Mouse (Mus musculus) CH12F3 (cell line): ENCODE data around the gene Srsf4.

Experiments
- in situ Hi-C: fragments of 300-500 bp; cut with MboI; formaldehyde crosslinking; loops from 2 replicates; pipeline ENCODE4 v1.14.3; 2020; ENCODE audit warnings: low sequenced_read_pairs

The Srsf4 gene

DNA sequence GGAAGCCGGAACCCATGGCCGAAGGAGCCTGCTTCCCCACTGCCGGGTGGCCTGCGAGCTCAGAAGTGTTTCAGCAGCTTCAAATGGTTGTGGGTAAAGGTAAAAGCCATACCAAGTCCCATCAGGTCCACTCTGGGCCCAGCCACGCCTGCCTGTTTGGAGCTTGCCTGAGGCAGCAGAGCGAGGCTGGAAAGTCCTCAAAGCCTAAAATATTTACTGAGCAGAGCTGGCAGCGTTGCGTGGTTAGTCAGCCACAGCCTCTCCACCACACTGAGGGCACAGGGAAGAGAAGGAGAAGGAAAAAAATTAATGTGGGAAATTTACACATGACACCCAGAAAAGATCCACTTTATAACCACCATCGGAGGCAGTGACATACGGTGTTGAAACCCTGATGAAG lies 40.1 kb downstream of the Srsf4 start:
- in situ Hi-C loops, result no loop called here

DNA sequence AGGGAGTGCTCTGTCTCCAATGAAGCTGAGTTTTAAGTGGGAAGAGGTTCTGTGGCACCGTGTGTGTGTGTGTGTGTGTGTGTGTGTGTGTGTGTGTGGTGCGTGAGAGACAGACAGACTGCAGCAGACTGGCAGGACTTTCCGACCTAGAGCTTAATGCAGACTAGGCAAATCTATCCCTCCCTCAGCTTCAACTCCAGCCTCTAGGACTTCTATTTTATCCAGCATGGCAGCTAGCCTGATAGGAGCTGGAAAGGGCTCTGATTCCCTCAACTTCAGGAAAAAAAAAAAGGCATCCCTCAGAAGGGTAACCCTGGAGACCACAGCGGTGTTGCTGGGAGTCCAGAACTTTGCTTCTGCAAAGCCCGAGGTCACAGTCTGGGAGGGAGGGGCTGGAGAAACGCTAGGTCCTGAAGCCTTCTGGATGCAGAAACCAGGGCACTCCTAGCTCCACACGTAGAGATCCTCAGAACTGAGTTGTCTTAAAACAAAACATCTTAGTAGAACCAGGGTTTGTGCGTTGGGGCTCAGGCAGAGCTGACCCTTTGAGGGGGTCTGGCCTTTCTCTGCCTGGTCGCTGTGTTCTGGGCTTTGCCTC lies 40.7 kb downstream of the Srsf4 start:
- in situ Hi-C loops, result no loop called here

DNA sequence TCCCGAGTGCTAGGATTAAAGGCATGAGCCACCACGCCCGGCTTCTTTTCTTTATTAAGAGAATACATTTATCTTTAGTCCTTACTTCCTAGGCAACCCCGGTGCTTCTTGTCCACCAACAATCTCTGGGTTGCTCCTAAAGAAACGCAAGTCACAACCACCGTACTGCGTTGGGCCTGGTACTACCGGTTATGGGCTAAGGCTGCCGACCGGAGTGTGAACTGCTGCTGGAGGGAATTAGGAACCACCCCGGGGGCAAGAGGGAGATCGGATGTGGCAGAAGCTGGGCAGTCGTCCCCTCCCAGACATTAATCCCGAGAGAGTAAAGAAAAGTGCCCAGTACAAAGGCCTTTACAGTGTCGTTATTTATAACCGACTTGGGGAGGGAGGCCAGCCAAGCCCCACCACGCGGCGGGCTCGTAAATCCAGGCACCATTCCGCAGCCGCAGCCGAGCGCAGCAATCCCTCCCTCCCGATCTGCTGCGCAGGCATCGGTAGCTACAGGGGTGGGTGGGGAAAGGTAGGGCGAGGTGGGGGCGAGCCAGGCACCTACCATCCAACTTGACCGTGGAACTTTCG lies 41.6 kb downstream of the Srsf4 start:
- in situ Hi-C loops, result no loop called here

DNA sequence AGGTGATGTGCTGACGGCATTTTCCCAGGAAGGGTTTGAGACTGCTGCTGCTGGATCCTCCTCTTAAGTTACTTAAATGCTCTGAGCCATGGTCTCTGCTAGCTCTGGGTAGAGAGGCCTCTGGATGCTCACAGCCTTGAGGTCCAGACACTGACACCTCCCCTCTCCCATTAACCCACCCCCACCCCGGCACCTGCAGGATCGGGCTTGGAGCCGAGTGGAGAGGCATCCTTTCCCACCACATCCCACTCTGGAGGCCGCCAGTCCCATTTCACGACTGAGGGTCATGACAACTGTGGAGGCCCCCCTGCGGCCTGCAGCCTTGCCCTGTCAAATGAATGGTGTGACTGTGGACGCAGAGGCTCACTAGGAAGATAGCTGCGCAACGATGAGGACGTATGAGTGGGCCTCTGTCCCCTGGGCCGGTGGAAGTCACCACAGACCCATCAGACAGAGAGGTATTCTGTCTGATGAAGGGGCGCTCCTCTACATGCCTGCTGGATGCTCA lies 42.5 kb downstream of the Srsf4 start:
- in situ Hi-C loops, result no loop called here

DNA sequence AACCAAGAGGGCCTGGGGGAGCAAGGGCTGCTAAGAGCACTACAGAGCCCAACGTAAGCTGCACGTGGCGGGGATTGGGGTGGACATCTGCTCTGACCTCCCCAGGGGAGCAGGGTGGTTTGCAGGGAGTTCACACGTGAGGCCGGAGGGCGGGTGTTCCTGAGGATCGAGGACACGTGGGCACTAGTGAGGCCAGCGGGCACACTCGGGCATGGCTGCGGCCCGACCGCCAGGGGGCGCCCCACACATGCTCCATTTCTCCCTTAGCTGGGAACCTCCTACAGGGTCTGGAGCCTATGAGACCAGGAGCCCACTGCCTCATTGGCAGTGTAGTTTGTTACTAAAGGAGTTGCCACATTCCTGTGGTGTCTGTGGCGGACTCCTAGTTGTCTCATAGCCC lies 43.0 kb downstream of the Srsf4 start:
- in situ Hi-C loops, result no loop called here

DNA sequence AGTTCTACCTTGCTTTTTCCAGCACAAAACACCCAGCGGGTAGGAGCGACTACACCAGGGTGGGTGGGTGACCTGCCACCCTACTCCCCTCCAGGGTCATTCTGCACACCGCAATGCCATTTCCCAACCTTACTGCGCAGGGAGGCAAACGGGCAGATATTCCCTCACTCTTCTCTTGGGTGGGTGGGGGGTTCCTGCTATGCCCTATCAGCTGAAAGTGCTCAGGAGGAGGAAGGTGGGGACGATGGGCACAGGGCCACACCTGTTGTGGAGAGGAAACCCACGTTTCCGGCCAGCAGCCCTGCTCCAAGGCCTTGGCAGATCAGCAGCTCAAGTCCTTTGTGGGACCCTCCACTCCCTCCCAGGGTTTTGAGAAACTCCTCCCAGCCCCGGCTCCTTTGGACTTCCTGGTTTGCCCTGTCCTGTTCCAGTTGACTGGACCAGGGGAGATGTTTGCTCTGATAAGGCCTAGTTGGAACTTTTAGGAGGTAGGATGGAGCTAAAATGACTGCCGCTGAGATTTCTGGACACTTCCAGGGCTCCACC lies 43.7 kb downstream of the Srsf4 start:
- in situ Hi-C loops, result no loop called here

DNA sequence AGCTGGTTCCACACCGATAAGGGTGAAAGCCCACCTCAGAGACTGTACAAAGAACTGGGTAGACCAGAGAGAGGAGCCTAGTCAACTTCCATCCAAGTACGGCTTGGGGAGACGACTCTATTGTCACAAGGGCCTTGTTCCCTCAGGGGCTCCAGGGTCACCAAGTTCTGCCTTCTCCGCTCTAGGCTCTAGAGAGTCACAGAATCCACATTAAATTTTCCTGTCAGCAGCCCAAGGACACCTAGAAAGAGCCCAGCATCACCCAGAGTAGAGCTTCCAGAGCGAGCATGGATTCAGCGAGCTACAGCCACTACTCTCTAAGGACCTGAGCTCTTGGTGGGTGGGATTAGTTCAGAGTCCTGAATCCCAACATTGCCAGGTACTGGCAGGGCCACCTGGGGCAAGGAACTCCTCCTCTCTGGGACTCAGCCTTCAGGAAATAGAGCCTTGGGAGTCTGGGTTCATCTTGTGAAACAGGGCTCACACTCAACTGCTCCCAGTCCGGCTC lies 44.7 kb downstream of the Srsf4 start:
- in situ Hi-C loops, result no loop called here

DNA sequence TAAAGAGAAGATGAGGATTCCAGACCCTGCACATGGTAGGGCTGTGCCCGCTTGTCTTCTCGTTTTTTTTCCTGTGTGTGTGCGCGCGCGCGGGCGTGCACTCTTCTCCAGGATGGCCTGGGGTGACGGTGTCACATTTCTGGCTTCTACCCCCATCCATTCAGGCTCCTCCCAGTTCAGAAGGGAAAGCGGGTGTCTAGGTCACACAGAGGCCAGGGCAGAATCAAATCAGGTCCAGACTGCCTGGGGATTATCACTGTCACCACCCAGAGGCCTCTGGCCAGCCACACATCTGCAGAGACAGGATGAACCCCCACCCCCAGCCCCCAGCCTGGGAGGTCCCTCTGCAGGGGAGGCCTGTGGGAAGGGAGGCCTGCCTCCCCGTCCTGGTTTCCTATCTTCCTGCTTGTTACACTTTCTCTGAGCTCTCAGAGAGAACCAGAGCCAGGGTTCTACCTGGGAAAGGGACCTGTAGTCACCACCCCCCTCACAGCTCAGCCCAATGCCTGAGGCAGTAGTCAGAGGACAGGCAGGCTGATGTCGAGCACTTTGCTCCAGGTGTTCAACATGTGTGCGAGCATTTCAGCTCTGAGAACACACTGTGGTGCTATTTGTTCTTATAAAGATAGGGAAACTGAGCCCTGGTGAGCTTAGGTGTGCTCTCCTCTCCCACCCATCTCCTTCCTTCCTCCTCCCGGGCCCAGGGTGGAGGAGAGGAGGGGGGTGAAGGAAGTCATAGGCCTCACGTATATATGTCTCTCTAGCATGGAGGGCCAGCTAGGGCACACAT lies 45.5 kb downstream of the Srsf4 start:
- in situ Hi-C loops, result no loop called here

DNA sequence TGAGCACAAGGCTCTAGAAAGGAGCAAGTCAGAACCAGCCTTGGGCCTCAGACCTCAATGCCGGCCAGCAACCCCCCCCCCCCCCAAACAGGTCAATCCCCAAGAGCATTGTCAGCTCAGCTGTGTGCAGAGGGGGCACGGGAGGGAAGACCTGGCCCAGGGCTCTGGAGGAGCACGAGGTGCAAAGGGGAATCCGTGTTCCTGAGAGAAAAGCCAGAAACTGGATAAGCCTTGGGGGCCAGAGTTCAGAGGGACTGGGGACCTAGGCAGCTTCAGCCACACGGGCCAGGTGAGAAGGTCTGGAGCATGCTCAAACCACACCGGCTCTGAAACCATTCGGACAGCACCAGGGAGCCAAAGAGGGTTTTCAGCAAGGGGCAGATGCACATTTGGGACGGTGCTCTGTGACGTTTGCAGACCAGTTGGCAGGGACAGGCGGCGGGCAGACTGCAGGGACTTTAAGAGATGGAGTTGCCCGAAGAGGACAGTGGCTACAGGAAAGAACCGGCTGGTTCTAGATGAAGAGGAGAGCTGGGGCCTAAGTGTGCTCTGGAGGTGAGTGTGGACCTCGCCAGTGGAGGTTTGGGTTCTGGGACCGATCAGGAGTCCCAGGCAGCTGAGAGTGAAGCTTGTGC lies 46.2 kb downstream of the Srsf4 start:
- in situ Hi-C loops, result no loop called here

DNA sequence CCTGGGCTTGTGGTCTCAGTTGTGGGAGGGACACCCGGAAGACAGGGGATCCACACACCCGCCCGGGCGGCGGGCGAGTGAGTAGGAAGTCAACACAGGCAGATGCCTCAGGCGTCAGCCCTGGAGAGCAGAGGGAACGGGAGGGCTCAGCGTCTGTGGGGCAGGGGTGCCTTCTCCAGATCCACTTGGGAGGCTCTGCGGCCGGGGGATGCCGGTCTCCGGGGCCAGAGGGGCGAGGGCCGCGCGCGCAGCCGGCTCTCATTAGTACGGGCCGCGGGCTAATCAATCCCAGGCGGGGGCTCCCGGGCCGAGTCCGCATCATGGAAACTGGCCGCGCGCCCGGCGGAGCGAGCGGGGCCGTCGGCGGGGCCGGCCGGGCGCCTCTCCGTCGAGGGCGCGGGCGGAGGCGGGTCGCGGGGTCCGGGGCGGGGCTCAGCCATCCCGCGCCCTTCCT lies 46.8 kb downstream of the Srsf4 start:
- in situ Hi-C loops, result no loop called here

DNA sequence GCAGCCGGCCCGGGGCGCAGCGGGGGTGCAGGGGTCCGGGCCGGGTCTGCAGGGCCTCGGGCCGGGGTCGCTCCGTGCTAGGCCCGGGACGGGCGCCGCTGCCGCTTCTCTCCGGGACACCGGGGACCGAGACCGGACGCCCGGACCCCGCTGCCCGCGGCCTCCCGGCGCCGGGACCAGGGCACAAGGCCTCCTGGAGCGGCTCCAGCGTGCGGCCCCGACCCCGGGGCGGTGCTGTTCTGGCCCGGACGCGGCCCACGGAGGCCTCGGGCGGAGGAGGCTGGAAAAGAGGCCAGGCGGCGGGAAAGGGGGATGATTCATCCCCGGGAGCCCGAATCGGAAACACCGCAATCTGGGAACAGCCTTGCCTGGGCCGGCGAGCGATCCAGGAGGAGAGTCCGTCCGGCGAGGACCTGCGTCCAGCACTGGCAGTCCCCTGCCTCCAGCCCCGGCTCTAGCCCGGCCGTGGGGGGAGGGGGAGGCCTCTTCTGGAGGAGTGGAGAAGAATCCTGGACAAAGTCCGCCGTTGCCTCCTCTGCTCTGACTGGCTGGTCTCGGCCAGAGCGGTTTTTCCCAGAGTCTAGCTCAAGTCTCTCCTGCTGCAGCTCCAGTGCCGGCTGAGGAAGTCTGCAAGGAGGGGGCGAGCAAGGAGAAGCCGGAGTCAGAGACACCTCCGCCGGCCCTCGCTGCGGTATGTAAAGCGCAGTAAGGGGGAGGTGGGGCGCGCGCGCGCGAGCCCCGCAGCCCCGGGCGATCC lies 47.4 kb downstream of the Srsf4 start:
- in situ Hi-C loops, result no loop called here

DNA sequence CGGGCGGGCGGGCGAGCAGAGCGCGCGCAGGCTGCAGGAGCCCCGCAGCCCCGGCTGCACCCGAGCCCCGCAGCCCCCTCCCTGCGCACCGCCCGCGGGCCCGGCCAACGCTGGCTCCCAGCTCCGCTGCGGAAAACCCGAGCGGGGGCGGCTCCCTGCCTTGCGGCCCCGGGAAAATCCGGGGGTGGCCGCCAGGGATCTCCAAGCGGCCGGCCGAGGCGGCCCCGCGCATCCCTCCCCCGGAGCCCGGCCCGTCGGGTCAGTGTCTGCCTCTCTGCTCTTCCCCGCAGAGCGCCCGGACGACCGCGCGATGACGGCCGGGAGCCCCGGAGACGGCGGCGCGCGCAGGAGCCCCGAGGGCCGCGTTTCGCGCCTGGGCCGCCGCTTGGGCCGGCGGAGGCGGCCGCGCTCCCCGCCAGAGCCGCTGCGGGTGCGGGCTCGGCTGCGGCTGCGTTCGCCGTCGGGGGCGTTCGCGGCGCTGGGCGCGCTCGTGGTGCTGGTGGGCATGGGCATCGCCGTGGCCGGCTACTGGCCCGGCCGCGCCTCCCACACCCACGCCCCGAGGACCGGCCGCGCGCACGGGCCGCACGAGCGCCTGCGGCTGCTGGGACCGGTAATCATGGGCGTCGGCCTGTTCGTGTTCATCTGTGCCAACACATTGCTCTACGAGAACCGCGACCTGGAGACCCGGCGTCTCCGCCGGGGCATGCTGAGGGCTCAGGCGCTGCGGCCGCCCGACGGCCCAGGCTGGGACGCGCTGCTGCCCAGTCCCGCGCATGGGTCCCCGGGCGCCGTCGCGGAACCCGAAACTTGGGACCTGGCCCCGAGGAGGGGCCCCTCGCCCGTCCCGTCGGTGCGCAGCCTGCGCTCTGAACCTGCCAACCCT lies 48.3 kb downstream of the Srsf4 start, which contains the start of gene Tmem200b:
Tmem200b (plus strand) TSS at position 311 of the 886 bp plus-strand sequence.
- in situ Hi-C loops, result no loop called here

DNA sequence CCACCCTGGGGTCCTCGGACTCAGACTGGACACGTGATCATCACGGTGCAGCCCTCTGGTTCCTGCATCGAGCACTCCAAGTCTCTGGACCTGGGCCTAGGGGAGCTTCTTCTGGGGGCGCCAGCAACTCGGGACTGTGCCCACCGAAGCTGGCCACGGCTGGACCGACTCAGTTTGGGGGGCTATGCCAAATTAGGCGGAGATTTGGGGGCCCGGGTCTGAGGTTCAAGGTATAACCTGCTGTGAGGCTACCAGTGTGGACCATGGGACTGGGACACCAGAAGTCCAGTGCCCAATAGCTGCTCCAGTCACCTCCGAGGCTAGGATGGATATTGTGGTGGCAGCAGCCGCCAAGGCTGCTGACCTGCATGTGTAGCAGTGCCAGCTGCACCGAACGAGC lies 49.0 kb downstream of the Srsf4 start:
- in situ Hi-C loops, result no loop called here

DNA sequence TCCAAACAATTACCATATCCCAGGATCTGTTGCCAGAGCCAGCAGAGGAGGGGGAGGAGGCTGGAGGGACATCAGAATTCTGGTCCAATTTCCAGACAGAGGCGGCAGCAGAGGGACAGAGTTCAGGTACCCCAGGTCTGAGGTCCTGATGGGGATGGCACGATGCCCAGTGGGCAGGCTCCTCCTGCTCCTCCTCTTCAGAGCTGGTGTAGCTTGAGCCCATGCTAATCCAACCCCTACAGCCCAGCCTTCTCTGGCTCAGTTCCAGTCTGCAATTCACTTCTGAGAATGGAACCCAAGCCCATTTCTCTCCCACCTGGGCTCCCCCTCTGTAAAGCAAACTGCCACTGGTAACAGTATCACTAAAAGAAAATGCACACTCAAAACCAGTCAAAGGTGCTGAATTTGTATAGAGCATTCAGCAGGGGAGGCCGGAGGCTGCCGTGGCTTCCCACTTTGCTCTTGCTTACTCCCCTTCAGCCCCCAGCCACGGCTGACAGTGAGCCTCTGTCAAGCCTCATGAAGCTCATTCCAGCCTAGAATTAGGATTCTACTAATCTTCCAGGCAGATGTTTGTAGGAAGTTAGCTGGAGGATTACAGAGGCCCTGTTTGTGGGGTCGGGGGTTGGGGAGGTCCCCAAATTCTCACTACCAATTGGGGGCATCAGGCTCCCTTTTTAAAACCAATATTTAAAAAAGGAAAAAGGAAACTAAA lies 50.8 kb downstream of the Srsf4 start:
- in situ Hi-C loops, result no loop called here

DNA sequence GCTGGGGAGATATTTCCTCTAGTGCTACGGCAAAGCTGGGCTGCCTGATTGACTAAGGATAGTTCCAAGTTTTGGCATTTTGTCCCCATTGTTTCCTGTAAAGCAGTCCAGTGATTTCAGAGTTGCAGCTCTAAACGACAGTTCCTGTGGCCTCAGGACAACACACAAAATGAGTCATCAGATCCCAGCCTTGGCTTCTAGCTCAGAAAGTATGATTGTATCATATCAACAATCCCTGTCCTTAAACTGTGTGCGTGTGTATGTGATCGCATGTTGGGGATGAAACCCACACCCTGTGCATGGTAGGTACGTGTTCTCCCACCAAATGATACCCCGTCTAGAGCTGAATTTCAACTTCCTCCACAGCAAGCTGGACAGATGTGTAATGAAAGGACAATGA lies 55.7 kb downstream of the Srsf4 start:
- in situ Hi-C loops, result no loop called here

DNA sequence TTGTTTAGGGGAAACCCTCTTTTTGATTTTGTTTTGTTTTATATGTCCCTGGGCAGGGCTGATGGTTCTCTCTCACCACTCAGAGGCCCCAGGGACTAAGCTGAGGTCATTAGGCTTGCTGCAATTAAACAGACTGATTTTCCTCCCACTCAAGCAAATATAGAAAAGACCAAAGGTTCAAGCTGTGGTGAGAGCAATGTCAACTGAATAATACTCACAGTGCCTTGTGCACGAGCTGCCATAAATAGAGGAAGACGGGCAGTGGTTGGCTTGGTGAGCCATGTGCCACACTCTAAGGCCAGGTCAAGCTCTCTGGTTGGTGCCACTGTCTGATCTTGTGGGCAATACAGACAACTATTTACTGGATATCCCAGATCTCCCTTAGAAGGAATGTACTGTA lies 66.0 kb downstream of the Srsf4 start:
- in situ Hi-C loops, result no loop called here

DNA sequence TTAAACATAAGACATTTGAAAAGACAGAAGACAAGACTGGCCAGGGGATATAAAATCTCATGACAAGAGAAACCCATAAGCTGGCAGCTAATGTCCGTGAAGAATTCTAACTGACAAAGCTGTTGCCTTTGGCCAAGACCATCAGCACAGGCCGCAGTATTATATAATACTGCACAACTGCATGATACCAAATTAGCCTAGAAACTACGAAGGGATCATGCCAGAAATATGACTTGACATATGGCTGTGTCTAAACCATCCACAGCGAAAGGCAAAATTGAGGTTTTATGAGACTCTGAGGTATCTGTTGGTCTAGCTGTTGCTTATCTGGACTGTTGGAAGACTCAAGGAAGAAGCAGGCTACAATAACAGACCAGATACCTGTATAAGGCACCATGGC lies 67.4 kb downstream of the Srsf4 start:
- in situ Hi-C loops, result no loop called here

DNA sequence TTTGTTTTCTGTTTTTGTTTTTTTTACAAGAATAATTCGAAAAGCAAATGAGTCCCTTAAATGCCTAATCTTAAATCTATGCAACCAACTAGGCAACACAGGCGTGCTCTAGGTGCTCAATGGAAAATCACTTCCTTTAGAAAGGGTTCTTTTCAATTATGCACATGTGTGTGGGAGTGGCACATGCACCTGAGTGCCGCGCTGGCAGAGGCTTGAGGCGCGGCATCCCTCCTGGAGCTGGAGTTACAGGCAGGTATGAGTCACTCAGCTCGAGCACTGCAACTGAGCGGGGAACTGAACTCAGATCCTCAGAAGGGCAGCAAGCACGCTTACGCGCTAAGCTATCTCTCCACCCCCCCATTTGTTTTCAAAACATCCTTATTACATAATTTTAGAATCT lies 74.4 kb downstream of the Srsf4 start:
- in situ Hi-C loops, result no loop called here

DNA sequence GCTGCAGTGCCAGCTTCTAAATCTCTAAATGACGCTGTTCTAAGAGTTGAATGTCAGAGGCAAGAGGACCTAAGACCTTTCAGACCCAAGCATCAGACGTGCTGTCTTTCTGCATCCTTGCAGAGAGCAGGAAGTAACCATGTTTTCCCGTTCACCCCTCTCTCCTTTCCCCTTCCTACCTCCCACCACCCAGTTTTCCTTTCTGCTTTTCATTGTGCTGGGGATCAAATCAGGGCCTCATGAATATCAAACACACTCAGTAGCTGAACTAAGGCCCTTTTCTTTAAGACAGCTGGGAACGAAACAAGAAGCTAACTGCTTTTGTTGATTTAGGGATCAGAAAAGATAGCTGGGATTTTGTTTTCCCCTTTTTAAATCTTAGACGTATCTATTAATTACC lies 76.5 kb downstream of the Srsf4 start:
- in situ Hi-C loops, result no loop called here
